Mouse (Mus musculus) testis, adult 2 months (tissue): Measurements from ENCODE around the gene Rimkla.

Experiments
- CTCF ChIP-seq: fragments of 200-500 bp; IDR thresholded peaks from 2 replicates; pipeline ENCODE4 v1.5.1; 2012; ENCODE audit warnings: low read depth, mild to moderate bottlenecking, inconsistent platforms, low read length, moderate library complexity; ENCODE audit not compliant: control insufficient read depth, insufficient read depth, insufficient replicate concordance
- POLR2A ChIP-seq: fragments of 200-500 bp; IDR thresholded peaks from 2 replicates; pipeline ENCODE4 v1.6.1; 2012; ENCODE audit warnings: low read depth, mild to moderate bottlenecking, inconsistent platforms, low read length, moderate library complexity; ENCODE audit not compliant: control insufficient read depth

GRCm38 (mm10) chr4:119539836-119540532 lies 47.6 kb upstream of the Rimkla start:
- TF ChIP-seq CTCF (no peak), POLR2A (no peak; the same call in 1 of the 2 replicates)
